ENCODE assay signal across 28 mouse cellular contexts in genomic region chr2:80195896-80196410, GRCm38 (mm10).
"Had no signal": no experiment of that assay in that cellular context is flagged by ENCODE, and none has a peak within 500 bp of the region (broad histone marks: within the 10 kb centered on the region; RNA-seq: fewer than 3 reads in every experiment).

No protein-coding gene starts in this region.

- H3K4me2 ChIP-seq: heart, embryonic 12.5 days; hindbrain, embryonic 12.5 days; hindbrain, embryonic 14.5 days; intestine, embryonic 15.5 days; limb, embryonic 12.5 days; liver, embryonic 11.5 days; liver, embryonic 13.5 days; liver, embryonic 15.5 days had no signal

- DNase-seq: gastrocnemius, adult 2 months; gastrocnemius, postnatal 10 days; gastrocnemius, postnatal 25 days; heart, adult 2 months; heart, postnatal 10 days; heart, postnatal 4 days; kidney, adult 11 months; kidney, adult 2 months; kidney, adult 9 months; kidney, postnatal 10 days; kidney, postnatal 25 days; kidney, postnatal 4 days; liver; liver, embryonic 13.5 days had no signal

- H3K27me3 ChIP-seq: heart, embryonic 12.5 days; hindbrain, embryonic 12.5 days; intestine, embryonic 15.5 days; limb, embryonic 12.5 days; liver, embryonic 13.5 days; liver, embryonic 15.5 days had no signal

- H3K36me3 ChIP-seq: heart, embryonic 10.5 days; heart, embryonic 12.5 days; hindbrain, embryonic 10.5 days; hindbrain, embryonic 12.5 days; intestine, embryonic 15.5 days; limb, embryonic 10.5 days; limb, embryonic 12.5 days; liver, embryonic 13.5 days; liver, embryonic 15.5 days had no signal

- H3K4me3 ChIP-seq: gastrocnemius, adult 2 months; heart, adult 2 months; heart, embryonic 10.5 days; heart, embryonic 12.5 days; hindbrain, embryonic 10.5 days; hindbrain, embryonic 12.5 days; intestine, embryonic 15.5 days; layer of hippocampus, adult 2 months; left cerebral cortex, adult 2 months; limb, embryonic 10.5 days; limb, embryonic 12.5 days; liver, embryonic 13.5 days; liver, embryonic 15.5 days had no signal

- H3K9me3 ChIP-seq: heart, embryonic 10.5 days; heart, embryonic 12.5 days; hindbrain, embryonic 10.5 days; hindbrain, embryonic 12.5 days; intestine, embryonic 15.5 days; limb, embryonic 10.5 days; limb, embryonic 12.5 days; liver, embryonic 13.5 days; liver, embryonic 15.5 days had no signal

- H3K4me1 ChIP-seq: heart, embryonic 10.5 days; heart, embryonic 12.5 days; hindbrain, embryonic 10.5 days; hindbrain, embryonic 12.5 days; intestine, embryonic 15.5 days; limb, embryonic 10.5 days; limb, embryonic 12.5 days; liver, embryonic 13.5 days; liver, embryonic 15.5 days had no signal

- H3K9ac ChIP-seq: heart, embryonic 12.5 days; hindbrain, embryonic 12.5 days; hindbrain, embryonic 14.5 days; intestine, embryonic 15.5 days; limb, embryonic 12.5 days; liver, embryonic 13.5 days; liver, embryonic 15.5 days had no signal

- H3K27ac ChIP-seq: gastrocnemius, adult 2 months; heart, adult 2 months; heart, embryonic 10.5 days; hindbrain, embryonic 10.5 days; hindbrain, embryonic 12.5 days; hindbrain, embryonic 14.5 days; intestine, embryonic 15.5 days; layer of hippocampus, adult 2 months; left cerebral cortex, adult 2 months; limb, embryonic 10.5 days; limb, embryonic 12.5 days; liver, embryonic 13.5 days; liver, embryonic 15.5 days had no signal

- ATAC-seq: hindbrain, embryonic 16.5 days; inflammation-experienced regulatory T-cells, adult 6 months; intestine, embryonic 15.5 days had no signal
